Mouse (Mus musculus) small intestine, adult 2 months (tissue): ENCODE data around the gene Ranbp10.

Experiments
- CTCF ChIP-seq: fragments of 200-500 bp; IDR thresholded peaks from 2 replicates; pipeline ENCODE4 v1.5.1; 2012; ENCODE audit warnings: low read depth, mild to moderate bottlenecking, control low read depth, inconsistent platforms, low read length, moderate library complexity, mixed read lengths; ENCODE audit not compliant: insufficient replicate concordance, insufficient read length; ENCODE audit errors: extremely low read depth
- POLR2A ChIP-seq: fragments of 200-500 bp; IDR thresholded peaks from 2 replicates; pipeline ENCODE4 v1.6.1; 2012; ENCODE audit warnings: low read depth, mild to moderate bottlenecking, control low read depth, inconsistent platforms, low read length, moderate library complexity

DNA sequence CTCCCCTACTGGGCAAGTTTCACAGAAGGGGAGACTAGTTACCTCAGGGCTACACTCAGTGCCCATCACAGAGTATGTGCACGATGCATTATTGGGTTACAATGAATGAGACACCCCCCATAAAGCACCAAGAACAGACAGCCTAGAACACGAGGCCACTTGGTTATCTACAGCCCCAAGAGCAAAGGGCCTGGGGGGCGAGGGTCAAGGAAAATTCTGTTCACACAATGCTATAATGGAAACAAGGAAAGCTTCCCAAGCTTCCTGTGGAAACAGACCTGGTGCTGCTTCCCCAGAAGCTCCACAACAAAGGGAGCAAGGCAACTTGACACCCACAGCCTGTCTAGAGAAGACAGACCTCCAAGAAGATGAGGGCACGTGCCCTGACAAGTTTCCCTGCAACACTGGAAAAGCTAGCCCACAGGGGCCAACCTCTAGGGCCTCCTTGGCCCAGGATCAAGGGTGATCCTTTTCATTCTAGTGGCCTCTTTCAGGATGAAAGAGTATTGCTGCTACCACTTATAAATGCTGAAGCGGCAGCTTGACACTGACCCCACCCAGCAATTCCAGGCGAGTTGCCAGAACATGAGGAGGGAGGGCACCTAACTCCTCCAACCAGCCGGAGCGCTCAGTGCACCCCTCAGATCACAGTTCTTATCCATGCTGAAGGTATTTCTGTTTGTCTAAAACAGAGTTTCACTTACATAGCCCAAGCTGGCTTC is 27.9 kb downstream of the Ranbp10 start:
- TF ChIP-seq CTCF (no peak), POLR2A (no peak)
